Mouse (Mus musculus) neural tube, embryonic 15.5 days (tissue): ENCODE data around the gene Grm8. TPM values are rescaled to one million over a fixed set of nuclear protein-coding genes. Genes with fewer than 3 reads are reported as not detected.

Experiments used
- ATAC-seq: fragments of 200-750 bp; cut with Nextera tagmentation; 2 replicates; pipeline ENCODE4 v1.8.0; 2017; ENCODE audit warnings: mild to moderate bottlenecking, moderate TSS enrichment, moderate library complexity; ENCODE audit not compliant: low FRiP score
- H3K27ac ChIP-seq: fragments of 300-500 bp; sonication (generic); replicated peaks from 2 replicates; pipeline ENCODE4 v1.5.1; 2015; ENCODE audit warnings: mild to moderate bottlenecking, inconsistent platforms
- H3K27me3 ChIP-seq: fragments of 300-500 bp; sonication (generic); replicated peaks from 2 replicates; pipeline ENCODE4 v1.6.1; 2015; ENCODE audit warnings: inconsistent platforms
- H3K36me3 ChIP-seq: fragments of 300-500 bp; sonication (generic); 2 replicates; pipeline ENCODE4 v1.6.1; 2015; ENCODE audit warnings: inconsistent platforms
- H3K4me1 ChIP-seq: fragments of 300-500 bp; sonication (generic); 2 replicates; pipeline ENCODE4 v1.6.1; 2015; ENCODE audit warnings: inconsistent platforms
- H3K4me2 ChIP-seq: fragments of 300-500 bp; sonication (generic); 2 replicates; pipeline ENCODE4 v1.6.1; 2015; ENCODE audit warnings: inconsistent platforms, mild to moderate bottlenecking, moderate library complexity
- H3K4me3 ChIP-seq: fragments of 300-500 bp; sonication (generic); replicated peaks from 2 replicates; pipeline ENCODE4 v1.5.1; 2015; ENCODE audit warnings: mild to moderate bottlenecking, inconsistent platforms
- H3K9ac ChIP-seq: fragments of 300-500 bp; sonication (generic); replicated peaks from 2 replicates; pipeline ENCODE4 v1.6.1; 2015; ENCODE audit warnings: mild to moderate bottlenecking, inconsistent platforms
- H3K9me3 ChIP-seq: fragments of 300-500 bp; sonication (generic); replicated peaks from 2 replicates; pipeline ENCODE4 v1.6.1; 2016; ENCODE audit warnings: inconsistent platforms
- WGBS: fragments of 180-500 bp; shearing (Covaris S2); methylation state at CpG from one replicate; pipeline ENCODE4 v1.1.7; 2015; ENCODE audit warnings: mixed read lengths; 5-methylcytosine and 5-hydroxymethylcytosine counted together
- polyA plus RNA-seq: library from polyadenylated mRNA; unstranded; fragments of >200 nt; fragmentation: Nextera tagmentation; extraction: Ambion mirVana; gene quantifications from 2 replicates; pipeline ENCODE4 v1.2.1, GENCODE M21; 2015

Gene Grm8
- polyA plus RNA-seq, 1 experiment from 2014 or later, result 12.9 TPM

GRCm38 (mm10) chr6:27746493-27746892 lies 388.5 kb downstream of the Grm8 start:
- no peaks in the 10 kb centered on the region for H3K9me3 ChIP-seq
- H3K9ac ChIP-seq, result no peak overlapping the region
- no peak overlapping the region for H3K4me3 ChIP-seq
- no peaks in the 10 kb centered on the region for H3K36me3 ChIP-seq
- WGBS, result 64% methylated on average over 4 of the region's 4 CpGs
- no peak overlapping the region for H3K4me2 ChIP-seq
- H3K27me3 ChIP-seq, result no peaks in the 10 kb centered on the region
- no peak overlapping the region for H3K27ac ChIP-seq
- ATAC-seq, result no peak
- H3K4me1 ChIP-seq, result peaks cover 4% of the 10 kb centered on the region; the same call in 1 of the 2 replicates

DNA sequence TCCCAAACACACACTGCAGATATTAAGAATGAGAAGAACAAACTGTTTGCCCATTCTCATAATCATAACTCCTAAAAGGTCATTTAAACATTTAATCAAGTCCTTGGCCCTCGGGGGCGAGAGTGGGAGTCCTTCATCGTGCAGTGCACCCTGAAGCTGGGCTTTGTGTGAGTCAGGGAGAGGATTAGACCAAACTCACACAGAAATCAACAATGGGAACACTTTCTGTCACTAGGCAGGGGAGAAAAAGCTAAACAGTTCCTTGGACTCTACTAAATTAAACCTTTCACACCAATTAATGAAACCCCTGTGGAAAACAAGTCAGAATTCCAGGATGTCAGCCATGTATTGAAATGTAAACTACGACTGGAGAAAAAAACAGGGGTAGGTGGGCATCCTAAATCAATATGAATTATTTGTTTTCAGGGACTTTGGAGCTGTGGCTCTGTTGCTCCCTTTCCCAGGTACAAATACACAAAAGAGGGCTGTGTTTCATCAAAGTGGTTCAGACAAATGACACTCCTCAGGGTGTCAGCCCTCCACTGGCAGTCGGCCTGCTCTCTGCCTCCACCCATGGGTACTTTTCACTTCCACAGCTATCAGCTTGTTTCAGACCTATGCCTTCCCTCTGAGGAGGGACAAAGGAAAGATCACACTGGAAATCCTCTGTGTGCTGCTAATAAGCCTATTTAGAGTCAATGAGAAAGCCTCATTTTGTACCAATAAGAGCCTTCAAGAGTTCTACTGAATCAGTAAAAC lies 389.1 kb downstream of the Grm8 start:
- Histone ChIP-seq H3K4me3 (no peak overlapping the region), H3K27me3 (no peaks in the 10 kb centered on the region), H3K36me3 (no peaks in the 10 kb centered on the region), H3K27ac (0 out of 2 replicates have a peak overlapping the region, but pooled peaks have one; percentile 37), H3K4me1 (peaks cover 4% of the 10 kb centered on the region; the same call in 1 of the 2 replicates), H3K4me2 (no peak overlapping the region), H3K9ac (no peak overlapping the region), H3K9me3 (no peaks in the 10 kb centered on the region)
- 19% methylated on average over 5 of the region's 5 CpGs for WGBS
- peak; percentile 80; the same call in 1 of the 2 replicates for ATAC-seq

DNA sequence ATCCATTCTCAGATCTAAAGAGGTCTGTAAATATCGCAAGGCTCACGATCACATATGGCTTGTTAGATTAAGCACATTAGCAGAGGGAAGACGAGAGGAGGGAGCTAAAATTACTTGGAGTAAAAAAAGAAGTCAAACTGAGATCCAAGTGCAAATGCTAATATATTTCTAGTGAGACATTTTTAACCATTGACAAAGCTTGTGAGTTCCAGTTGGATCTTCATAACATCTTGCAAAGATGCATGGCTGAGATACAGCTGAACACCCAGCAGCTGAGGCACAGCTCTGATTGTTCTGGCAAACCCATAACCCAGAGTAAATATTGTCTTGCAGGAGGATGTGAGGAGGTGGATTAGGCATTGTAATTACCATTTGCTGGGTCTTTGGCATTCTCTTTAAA lies 445.6 kb downstream of the Grm8 start:
- Histone ChIP-seq H3K4me3 (no peak overlapping the region), H3K4me2 (no peak overlapping the region), H3K9ac (no peak overlapping the region), H3K4me1 (no peaks in the 10 kb centered on the region), H3K27ac (no peak overlapping the region), H3K9me3 (no peaks in the 10 kb centered on the region), H3K36me3 (no peaks in the 10 kb centered on the region), H3K27me3 (no peaks in the 10 kb centered on the region)
- 87% methylated on average over 3 of the region's 3 CpGs for WGBS
- ATAC-seq, result no peak

GRCm38 (mm10) chr6:27661747-27662435 lies 473.1 kb downstream of the Grm8 start:
- Histone ChIP-seq H3K4me3 (no peak overlapping the region), H3K4me1 (no peaks in the 10 kb centered on the region), H3K27ac (no peak overlapping the region), H3K9me3 (no peaks in the 10 kb centered on the region), H3K4me2 (no peak overlapping the region), H3K9ac (no peak overlapping the region), H3K36me3 (no peaks in the 10 kb centered on the region), H3K27me3 (no peaks in the 10 kb centered on the region)
- WGBS, result 68% methylated on average over 6 of the region's 6 CpGs
- no peak for ATAC-seq

- Histone ChIP-seq H3K9ac (no peak overlapping the region), H3K4me2 (no peak overlapping the region), H3K4me3 (no peak overlapping the region), H3K36me3 (no peaks in the 10 kb centered on the region), H3K27ac (no peak overlapping the region), H3K4me1 (no peaks in the 10 kb centered on the region), H3K9me3 (no peaks in the 10 kb centered on the region), H3K27me3 (no peaks in the 10 kb centered on the region)
- ATAC-seq, result no peak
- WGBS, result 64% methylated on average over 1 of the region's 1 CpGs
Measured at GRCm38 (mm10) chr6:27657520-27657919, 477.5 kb downstream of the Grm8 start.

DNA sequence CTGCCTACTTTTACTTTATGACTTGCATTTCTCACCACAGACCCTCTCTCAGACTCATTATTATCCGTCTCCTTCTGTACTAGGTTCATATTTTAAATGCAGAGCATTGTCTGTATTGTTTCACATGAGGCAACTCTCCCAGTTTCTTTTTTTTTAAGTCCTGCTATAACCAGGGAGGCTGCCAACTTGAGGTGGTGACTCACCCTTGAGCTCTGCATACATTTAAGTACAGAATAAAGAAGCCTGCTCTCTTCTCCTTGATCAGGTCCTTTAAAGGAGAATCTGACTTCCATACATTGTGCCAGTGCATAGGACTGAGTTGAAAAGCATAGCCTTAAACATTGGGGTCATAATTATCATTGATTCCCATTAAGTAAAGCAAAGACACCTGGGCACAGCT lies 488.5 kb downstream of the Grm8 start:
- WGBS, result 64% methylated on average over 1 of the region's 1 CpGs
- H3K9ac ChIP-seq, result no peak overlapping the region
- no peak overlapping the region for H3K4me2 ChIP-seq
- H3K27me3 ChIP-seq, result no peaks in the 10 kb centered on the region
- H3K4me1 ChIP-seq, result no peaks in the 10 kb centered on the region
- ATAC-seq, result no peak
- no peak overlapping the region for H3K4me3 ChIP-seq
- H3K9me3 ChIP-seq, result no peaks in the 10 kb centered on the region
- no peaks in the 10 kb centered on the region for H3K36me3 ChIP-seq
- H3K27ac ChIP-seq, result no peak overlapping the region

GRCm38 (mm10) chr6:27645054-27645453 lies 489.9 kb downstream of the Grm8 start:
- Histone ChIP-seq H3K4me3 (no peak overlapping the region), H3K9ac (no peak overlapping the region), H3K27ac (no peak overlapping the region), H3K4me1 (no peaks in the 10 kb centered on the region), H3K36me3 (no peaks in the 10 kb centered on the region), H3K27me3 (no peaks in the 10 kb centered on the region), H3K4me2 (no peak overlapping the region), H3K9me3 (no peaks in the 10 kb centered on the region)
- 70% methylated on average over 5 of the region's 5 CpGs for WGBS
- ATAC-seq, result no peak

GRCm38 (mm10) chr6:27635898-27636297 lies 499.1 kb downstream of the Grm8 start:
- no peak overlapping the region for H3K4me2 ChIP-seq
- no peak for ATAC-seq
- H3K27me3 ChIP-seq, result no peaks in the 10 kb centered on the region
- no peak overlapping the region for H3K4me3 ChIP-seq
- no peak overlapping the region for H3K9ac ChIP-seq
- H3K27ac ChIP-seq, result no peak overlapping the region
- no peaks in the 10 kb centered on the region for H3K36me3 ChIP-seq
- H3K4me1 ChIP-seq, result no peaks in the 10 kb centered on the region
- H3K9me3 ChIP-seq, result no peaks in the 10 kb centered on the region
- WGBS, result 82% methylated on average over 3 of the region's 3 CpGs

DNA sequence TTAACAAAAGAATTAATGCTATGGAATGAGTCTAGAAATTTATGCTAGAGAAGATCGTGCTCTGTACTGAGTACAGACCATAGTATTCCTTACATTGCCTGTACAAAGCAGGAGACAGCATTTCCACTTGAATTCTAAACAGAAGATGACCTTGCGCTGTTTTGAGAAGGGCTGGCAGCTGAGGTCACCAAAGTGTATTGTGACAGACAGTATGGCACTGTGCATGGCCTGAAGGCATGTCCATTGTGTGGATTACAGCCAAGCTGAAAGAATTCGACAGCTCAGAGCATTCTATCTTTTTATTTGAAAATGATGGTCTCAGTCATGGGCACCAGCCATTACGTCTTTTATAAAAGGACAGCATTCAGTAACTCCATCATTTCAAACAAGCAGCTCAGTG lies 517.5 kb downstream of the Grm8 start:
- 29% methylated on average over 4 of the region's 4 CpGs for WGBS
- Histone ChIP-seq H3K36me3 (no peaks in the 10 kb centered on the region), H3K4me2 (no peak overlapping the region), H3K9ac (no peak overlapping the region), H3K27me3 (no peaks in the 10 kb centered on the region), H3K27ac (no peak overlapping the region; the same call in 1 of the 2 replicates), H3K9me3 (no peaks in the 10 kb centered on the region), H3K4me1 (no peaks in the 10 kb centered on the region), H3K4me3 (no peak overlapping the region)
- ATAC-seq, result no peak

DNA sequence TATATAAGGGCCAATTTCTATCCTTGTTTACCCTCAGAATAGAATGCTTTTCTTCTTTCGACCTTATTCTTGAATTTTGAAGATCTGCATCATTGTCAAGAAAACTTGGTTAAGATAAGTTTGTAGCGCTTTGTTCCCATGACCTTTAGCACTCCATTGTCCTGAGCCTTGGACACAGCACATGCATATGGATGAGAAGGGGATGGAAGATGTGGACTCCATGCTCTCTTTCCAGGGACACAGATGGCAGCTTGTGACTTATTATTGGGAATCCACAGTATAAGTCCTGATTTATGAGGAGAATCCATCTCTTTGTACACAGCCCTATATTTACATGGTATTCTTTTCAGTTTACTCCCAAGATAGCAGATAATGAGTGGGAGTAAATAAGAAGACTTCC lies 554.5 kb downstream of the Grm8 start:
- Histone ChIP-seq H3K9me3 (no peaks in the 10 kb centered on the region), H3K9ac (no peak overlapping the region), H3K4me2 (no peak overlapping the region), H3K4me3 (no peak overlapping the region), H3K27ac (no peak overlapping the region), H3K27me3 (no peaks in the 10 kb centered on the region), H3K36me3 (no peaks in the 10 kb centered on the region), H3K4me1 (no peaks in the 10 kb centered on the region)
- ATAC-seq, result no peak
- WGBS, result 35% methylated on average over 2 of the region's 2 CpGs

DNA sequence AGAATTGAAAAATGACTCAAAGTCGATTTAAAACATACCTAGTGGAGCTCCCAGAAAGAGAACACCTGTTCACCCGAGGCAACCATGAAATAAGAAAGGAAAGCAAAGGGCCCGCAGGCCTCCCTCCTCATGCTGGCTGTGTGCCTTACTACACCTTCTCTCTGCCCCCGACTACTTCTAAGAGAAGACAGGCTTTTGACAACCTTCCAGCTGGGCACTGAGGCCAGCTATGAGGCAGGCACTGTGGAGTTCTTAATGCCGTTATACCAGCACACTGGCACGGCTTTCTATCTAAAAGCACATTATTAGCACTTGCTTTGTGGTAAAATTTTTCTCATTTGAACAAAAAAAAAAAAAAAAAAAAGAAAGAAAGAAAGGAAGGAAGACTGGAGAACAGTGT lies 589.5 kb downstream of the Grm8 start:
- no peaks in the 10 kb centered on the region for H3K27me3 ChIP-seq
- H3K9ac ChIP-seq, result no peak overlapping the region
- no peak overlapping the region for H3K4me3 ChIP-seq
- no peak overlapping the region for H3K27ac ChIP-seq
- H3K4me1 ChIP-seq, result no peaks in the 10 kb centered on the region
- no peak for ATAC-seq
- H3K9me3 ChIP-seq, result no peaks in the 10 kb centered on the region
- WGBS, result 78% methylated on average over 6 of the region's 6 CpGs
- H3K4me2 ChIP-seq, result no peak overlapping the region
- no peaks in the 10 kb centered on the region for H3K36me3 ChIP-seq

DNA sequence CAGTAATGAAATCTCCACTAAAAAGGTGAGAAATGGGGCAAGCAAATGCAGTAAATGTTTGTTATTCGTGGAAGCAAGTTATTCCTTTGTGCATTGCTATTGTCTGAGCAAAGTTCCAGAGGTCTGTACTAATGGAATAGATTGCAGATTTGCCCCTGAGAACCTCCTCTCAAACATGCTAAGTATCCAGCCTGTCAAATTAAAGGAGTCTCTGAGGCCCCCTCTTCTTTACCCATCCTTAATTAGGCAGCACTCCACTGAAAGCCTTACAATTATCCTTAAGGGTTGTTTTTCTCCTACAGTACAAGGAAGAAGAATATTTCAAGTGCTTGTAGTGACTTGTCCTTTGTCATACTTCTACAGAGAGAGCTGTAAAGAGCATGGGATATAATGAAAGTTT lies 617.4 kb downstream of the Grm8 start:
- H3K4me1 ChIP-seq, result 0 out of 2 replicates have a peak, but pooled peaks cover 2% of the 10 kb centered on the region
- no peak overlapping the region for H3K4me2 ChIP-seq
- no peaks in the 10 kb centered on the region for H3K36me3 ChIP-seq
- no peaks in the 10 kb centered on the region for H3K27me3 ChIP-seq
- H3K9me3 ChIP-seq, result no peaks in the 10 kb centered on the region
- no peak overlapping the region for H3K4me3 ChIP-seq
- WGBS, result 47% methylated on average over 1 of the region's 1 CpGs
- no peak for ATAC-seq
- H3K9ac ChIP-seq, result no peak overlapping the region
- H3K27ac ChIP-seq, result no peak overlapping the region
